Mouse (Mus musculus) myocyte (in vitro differentiated cells): ENCODE measurements around the gene Agap1.

ENCODE experiments used
- E2F4 ChIP-seq: IDR thresholded peaks from one replicate; pipeline ENCODE4 v1.6.1; 2011; ENCODE audit warnings: mild to moderate bottlenecking, control low read depth, moderate library complexity; ENCODE audit not compliant: insufficient read depth
- MAX ChIP-seq: IDR thresholded peaks from one replicate; pipeline ENCODE4 v1.6.1; 2011; ENCODE audit warnings: low read depth, mild to moderate bottlenecking, control low read depth
- MYOD1 ChIP-seq, 3 experiments: IDR thresholded peaks; one replicate each; pipeline ENCODE4 v1.6.1; 2011; ENCODE audit warnings: control low read depth in 2 of 3, low read depth in 2 of 3, mild to moderate bottlenecking in 2 of 3, moderate library complexity in 1 of 3; ENCODE audit not compliant: insufficient read length in 2 of 3, control insufficient read depth in 1 of 3
- POLR2A ChIP-seq: IDR thresholded peaks from one replicate; pipeline ENCODE4 v1.6.1; 2011; ENCODE audit warnings: low read depth, mild to moderate bottlenecking, control low read depth, moderate library complexity; ENCODE audit not compliant: insufficient read length
- POLR2AphosphoS2 ChIP-seq: IDR thresholded peaks from one replicate; pipeline ENCODE4 v1.6.1; 2011; ENCODE audit warnings: low read depth, control low read depth; ENCODE audit not compliant: insufficient read length
- REST ChIP-seq: IDR thresholded peaks from one replicate; pipeline ENCODE4 v1.6.1; 2011; ENCODE audit warnings: mild to moderate bottlenecking, control low read depth, moderate library complexity; ENCODE audit not compliant: insufficient read depth, insufficient read length
- TCF12 ChIP-seq: IDR thresholded peaks from one replicate; pipeline ENCODE4 v1.6.1; 2011; ENCODE audit warnings: mild to moderate bottlenecking, control low read depth; ENCODE audit not compliant: poor library complexity, insufficient read depth, severe bottlenecking
- TCF3 ChIP-seq: IDR thresholded peaks from one replicate; pipeline ENCODE4 v1.6.1; 2011; ENCODE audit warnings: low read depth, control low read depth; ENCODE audit not compliant: insufficient read length

DNA sequence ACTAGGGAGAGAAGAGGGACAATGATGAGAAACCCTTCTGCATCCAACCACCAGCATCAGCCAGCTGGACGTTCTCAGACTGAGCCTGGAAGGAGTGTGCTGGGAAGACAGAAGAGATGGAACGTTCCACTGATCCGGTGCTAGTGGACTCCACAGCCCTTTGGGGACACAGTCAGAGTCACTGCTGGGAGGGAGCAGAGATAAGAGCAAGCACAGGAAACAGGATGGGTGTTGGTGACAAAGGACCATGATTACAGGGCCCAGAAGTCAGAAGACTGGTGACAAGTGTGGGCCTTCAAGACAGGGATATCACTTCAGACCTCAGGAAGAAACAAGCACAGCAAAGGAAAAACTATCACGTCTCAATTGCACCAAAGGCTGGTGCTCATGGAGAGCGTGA lies 25.9 kb upstream of the Agap1 start:
- no peak for TF ChIP-seq E2F4
- no peak for TF ChIP-seq MYOD1 (IDR thresholded peaks at IDR 0.05; ENCODE audit: control insufficient read depth in 1 of 3, insufficient read length in 2 of 3, low read depth in 2 of 3)
- no peak for TF ChIP-seq REST
- no peak for TF ChIP-seq POLR2A
- TF ChIP-seq MAX = no peak
- TF ChIP-seq POLR2AphosphoS2 = no peak
- no peak for TF ChIP-seq TCF3
- TF ChIP-seq TCF12 = no peak
